21 mouse cellular contexts compared by ENCODE assay signal in the genomic region with DNA sequence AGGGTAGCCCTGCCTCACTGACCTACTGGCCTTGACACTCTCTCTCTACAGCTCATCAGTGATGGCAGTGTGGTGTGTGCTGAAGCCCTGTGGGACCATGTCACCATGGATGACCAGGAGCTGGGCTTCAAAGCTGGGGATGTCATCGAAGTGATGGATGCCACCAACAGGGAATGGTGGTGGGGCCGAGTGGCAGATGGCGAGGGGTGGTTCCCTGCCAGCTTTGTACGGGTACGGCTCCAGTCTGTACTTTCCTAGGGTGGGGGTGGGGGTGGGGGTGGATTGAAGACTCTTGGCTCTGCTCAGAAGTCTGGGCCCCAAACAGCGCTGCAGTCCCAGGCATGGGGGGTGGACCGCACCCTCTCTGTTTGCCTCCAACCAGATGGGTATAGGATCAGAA. TPM values are rescaled to one million over a fixed set of nuclear protein-coding genes. Genes with fewer than 3 reads are reported as not detected.
DNase-seq lines count a peak whose midpoint lies in the region; ATAC-seq and TF ChIP-seq lines count a peak whose summit lies in the region.
"Had no signal": no experiment of that assay in that cellular context is flagged by ENCODE, and none has a peak within 500 bp of the region (broad histone marks: within the 10 kb centered on the region; RNA-seq: fewer than 3 reads in every experiment).

No protein-coding gene starts in this region.

- no peaks in the 10 kb centered on the region for H3K27me3 ChIP-seq in hindbrain, embryonic 16.5 days (replicated peaks; ENCODE audit: control insufficient read depth, insufficient read depth, low read length)
- no peaks in the 10 kb centered on the region for H3K27me3 ChIP-seq in hindbrain, postnatal 0 days (ENCODE audit: insufficient read depth, low read length)
- no peaks in the 10 kb centered on the region for H3K27me3 ChIP-seq in megakaryocyte, embryonic 14.5 days (replicated peaks)
- H3K27me3 ChIP-seq: embryonic facial prominence, embryonic 12.5 days; embryonic facial prominence, embryonic 15.5 days; intestine, embryonic 15.5 days had no signal

- WGBS in hindbrain, embryonic 16.5 days, result 51% methylated on average over 7 of the region's 7 CpGs
- 57% methylated on average over 7 of the region's 7 CpGs for WGBS in hindbrain, postnatal 0 days

- no peak overlapping the region for H3K27ac ChIP-seq in hindbrain, embryonic 16.5 days (ENCODE audit: low read depth, low read length)
- H3K27ac ChIP-seq in hindbrain, postnatal 0 days, result no peak overlapping the region
- H3K27ac ChIP-seq: embryonic facial prominence, embryonic 12.5 days; embryonic facial prominence, embryonic 15.5 days; gastrocnemius, adult 2 months; hindbrain, embryonic 14.5 days; intestine, embryonic 15.5 days had no signal

- H3K36me3 ChIP-seq in hindbrain, embryonic 16.5 days (ENCODE audit: control insufficient read depth, insufficient read depth, low read length), result peaks cover 11% of the 10 kb centered on the region
- H3K36me3 ChIP-seq in hindbrain, postnatal 0 days (ENCODE audit: insufficient read depth, low read length), result peaks cover 17% of the 10 kb centered on the region; the same call in 1 of the 2 replicates
- peaks cover 76% of the 10 kb centered on the region for H3K36me3 ChIP-seq in megakaryocyte, embryonic 14.5 days (replicated peaks; ENCODE audit: low read length)
- H3K36me3 ChIP-seq: intestine, embryonic 15.5 days had no signal

- TF ChIP-seq CTCF in hindbrain, postnatal 0 days (IDR thresholded peaks at IDR 0.05; ENCODE audit: low read depth), result no peak

- no peak overlapping the region for H3K9ac ChIP-seq in hindbrain, embryonic 16.5 days (ENCODE audit: low read depth, low read length)
- H3K9ac ChIP-seq in hindbrain, postnatal 0 days (replicated peaks; ENCODE audit: low read length), result no peak overlapping the region
- H3K9ac ChIP-seq: embryonic facial prominence, embryonic 12.5 days; embryonic facial prominence, embryonic 15.5 days; forebrain, postnatal 0 days; hindbrain, embryonic 14.5 days; intestine, embryonic 15.5 days had no signal

- peak; percentile 74 to 85 for DNase-seq in cerebellum, postnatal 10 days
- no peak for DNase-seq in cerebellum, postnatal 36 days
- no peak for DNase-seq in hindbrain, postnatal 0 days (ENCODE audit: low spot score)
- DNase-seq: adrenal gland, adult 2 months; adrenal gland, postnatal 14 days; cerebellum, adult 8-10 months; forebrain, postnatal 0 days; gastrocnemius, adult 2 months; gastrocnemius, postnatal 14 days; heart, adult 11 months; kidney, adult 11 months had no signal

- H3K9me3 ChIP-seq in hindbrain, embryonic 16.5 days (ENCODE audit: control insufficient read depth, low read length), result no peaks in the 10 kb centered on the region
- no peaks in the 10 kb centered on the region for H3K9me3 ChIP-seq in hindbrain, postnatal 0 days (ENCODE audit: low read length)
- H3K9me3 ChIP-seq in megakaryocyte, embryonic 14.5 days, result no peaks in the 10 kb centered on the region
- H3K9me3 ChIP-seq: embryonic facial prominence, embryonic 12.5 days; embryonic facial prominence, embryonic 15.5 days; intestine, embryonic 15.5 days had no signal

- peak; percentile 5; the same call in 1 of the 2 replicates for ATAC-seq in hindbrain, embryonic 16.5 days
- no peak for ATAC-seq in hindbrain, postnatal 0 days
- no peak for ATAC-seq in megakaryocyte, adult 5-6 weeks (ENCODE audit: poor library complexity, severe bottlenecking)
- ATAC-seq: CD4-positive, CD25-positive, alpha-beta regulatory T cell, adult 4 months; forebrain, embryonic 14.5 days; forebrain, postnatal 0 days; intestine, embryonic 15.5 days had no signal

- H3K4me2 ChIP-seq in hindbrain, embryonic 16.5 days (ENCODE audit: low read length), result no peak overlapping the region
- H3K4me2 ChIP-seq in hindbrain, postnatal 0 days (ENCODE audit: low read depth, low read length), result no peak overlapping the region
- H3K4me2 ChIP-seq: embryonic facial prominence, embryonic 12.5 days; embryonic facial prominence, embryonic 15.5 days; heart, embryonic 11.5 days; hindbrain, embryonic 14.5 days; intestine, embryonic 15.5 days had no signal

- H3K4me1 ChIP-seq in hindbrain, embryonic 16.5 days (ENCODE audit: control insufficient read depth, insufficient read depth, low read depth, low read length), result peaks cover 28% of the 10 kb centered on the region
- peaks cover 23% of the 10 kb centered on the region for H3K4me1 ChIP-seq in hindbrain, postnatal 0 days (ENCODE audit: insufficient read depth, low read length)
- H3K4me1 ChIP-seq in megakaryocyte, embryonic 14.5 days, result peaks cover 57% of the 10 kb centered on the region

- no peak overlapping the region for H3K4me3 ChIP-seq in hindbrain, embryonic 16.5 days (ENCODE audit: low read length)
- H3K4me3 ChIP-seq in hindbrain, postnatal 0 days (ENCODE audit: low read length), result no peak overlapping the region
- peak overlapping the region; percentile 4 for H3K4me3 ChIP-seq in megakaryocyte, embryonic 14.5 days (replicated peaks)
- H3K4me3 ChIP-seq: embryonic facial prominence, embryonic 12.5 days; embryonic facial prominence, embryonic 15.5 days; gastrocnemius, adult 2 months; intestine, embryonic 15.5 days had no signal

RNA-seq across cellular contexts. Expression of a gene that starts 38.0 kb away (rescaled TPM):
- 102 and 130 TPM in 2 replicates for polyA plus RNA-seq in hindbrain, embryonic 16.5 days (2015; fragmentation: Nextera tagmentation; extraction: Ambion mirVana)
- 367 and 457 TPM in 2 replicates for total RNA-seq in hindbrain, postnatal 0 days (2014; rRNA removed)
- 81.5 and 90.6 TPM in 2 replicates for polyA plus RNA-seq in hindbrain, postnatal 0 days (2015; fragmentation: Nextera tagmentation; extraction: Ambion mirVana)
- 43.9 and 103 TPM in 2 replicates for polyA plus RNA-seq in megakaryocyte, embryonic 14.5 days (2012; ENCODE audit: insufficient read depth, low replicate concordance)
- 30.3 and 42.9 TPM in 2 replicates for total RNA-seq in megakaryocyte, adult 5-6 weeks (2015)
- total RNA-seq in megakaryocyte, adult 5-6 weeks (2017), result 62.0 and 62.8 TPM in 2 replicates

RNA-seq across cellular contexts. Expression of a gene that starts 44.9 kb away (rescaled TPM):
- polyA plus RNA-seq in hindbrain, embryonic 16.5 days (2015; fragmentation: Nextera tagmentation; extraction: Ambion mirVana), result 94.3 and 95.4 TPM in 2 replicates
- total RNA-seq in hindbrain, postnatal 0 days (2014; rRNA removed), result 98.6 and 117 TPM in 2 replicates
- polyA plus RNA-seq in hindbrain, postnatal 0 days (2015; fragmentation: Nextera tagmentation; extraction: Ambion mirVana), result 104 and 107 TPM in 2 replicates
- polyA plus RNA-seq in megakaryocyte, embryonic 14.5 days (2012; ENCODE audit: insufficient read depth, low replicate concordance), result 1.9 and 2.3 TPM in 2 replicates
- total RNA-seq in megakaryocyte, adult 5-6 weeks (2015), result 48.6 and 58.3 TPM in 2 replicates
- 28.4 and 29.5 TPM in 2 replicates for total RNA-seq in megakaryocyte, adult 5-6 weeks (2017)

Comparison
In these comparisons a context has a peak if more than half of its experiments do, and no peak if none do; other contexts are left out.
1. DNase-seq: peak in cerebellum, postnatal 10 days (2 of 2); none in cerebellum, postnatal 36 days (0 of 2) and hindbrain, postnatal 0 days (single experiment).
2. RNA of a gene that starts 44.9 kb away (polyA plus RNA-seq): 104 to 107 TPM in hindbrain, postnatal 0 days and 94.3 to 95.4 TPM in hindbrain, embryonic 16.5 days; 1.9 to 2.3 TPM in megakaryocyte, embryonic 14.5 days; every median in the first group is over 10 times any median in the second.